Mouse (Mus musculus) urinary bladder, postnatal 25 days (tissue): ENCODE measurements around the gene Pkn3.
"Not testable (repeated sequence)": the region's sequence is repeated elsewhere in the genome, so short reads cannot be mapped to it uniquely, and the experiment has no call there.

Experiments
- DNase-seq: peaks from one replicate; pipeline ENCODE4 v3.0.0; 2022; ENCODE audit warnings: low spot score

The Pkn3 gene

GRCm38 (mm10) chr2:30095882-30096527 is 18.5 kb downstream of the Pkn3 start:
- DNase-seq: peak; percentile 52

GRCm38 (mm10) chr2:30100214-30100613 is 22.7 kb downstream of the Pkn3 start:
- DNase-seq: no peak

GRCm38 (mm10) chr2:30106364-30106763 is 28.9 kb downstream of the Pkn3 start:
- peak; percentile 26 for DNase-seq

- DNase-seq: no peak
These were observed 30.2 kb downstream of the Pkn3 start for GRCm38 (mm10) chr2:30107646-30108045.

- DNase-seq: no peak
These were observed 30.8 kb downstream of the Pkn3 start for GRCm38 (mm10) chr2:30108260-30108659.

GRCm38 (mm10) chr2:30111500-30111899 is 34.0 kb downstream of the Pkn3 start:
- no peak for DNase-seq

GRCm38 (mm10) chr2:30112564-30112963 is 35.1 kb downstream of the Pkn3 start:
- no peak for DNase-seq

- no peak for DNase-seq
These were observed 42.2 kb downstream of the Pkn3 start for GRCm38 (mm10) chr2:30119641-30120051.

GRCm38 (mm10) chr2:30120269-30120668 is 42.8 kb downstream of the Pkn3 start:
- no peak for DNase-seq

- no peak for DNase-seq
These were observed 45.3 kb downstream of the Pkn3 start for GRCm38 (mm10) chr2:30122766-30123165.

GRCm38 (mm10) chr2:30123729-30124471 is 46.4 kb downstream of the Pkn3 start:
- DNase-seq: no peak

- peak; percentile 95 for DNase-seq
These were observed 47.2 kb downstream of the Pkn3 start, which contains the start of gene Zer1 for GRCm38 (mm10) chr2:30124472-30125274. Gene Zer1 (minus strand): TSS chr2:30124585.

- no peak for DNase-seq
These were observed 51.3 kb downstream of the Pkn3 start for GRCm38 (mm10) chr2:30128789-30129188.

- no peak for DNase-seq
These were observed 52.7 kb downstream of the Pkn3 start for GRCm38 (mm10) chr2:30130156-30130555.

GRCm38 (mm10) chr2:30131240-30131639 is 53.8 kb downstream of the Pkn3 start:
- not testable (repeated sequence) for DNase-seq

GRCm38 (mm10) chr2:30132801-30133612 is 55.5 kb downstream of the Pkn3 start:
- DNase-seq: peak; percentile 25

GRCm38 (mm10) chr2:30133613-30134377 is 56.3 kb downstream of the Pkn3 start, which contains the start of gene Tbc1d13:
Gene Tbc1d13 (plus strand): TSS chr2:30133746.
- DNase-seq: peak; percentile 98

- DNase-seq: no peak
These were observed 56.9 kb downstream of the Pkn3 start for GRCm38 (mm10) chr2:30134378-30134711.

- no peak for DNase-seq
These were observed 57.6 kb downstream of the Pkn3 start for GRCm38 (mm10) chr2:30134928-30135620.

- no peak for DNase-seq
These were observed 59.0 kb downstream of the Pkn3 start for GRCm38 (mm10) chr2:30136458-30136857.
